Mouse (Mus musculus) cerebellum, adult 2 months (tissue): Measurements from ENCODE around the gene Olfr373.

Experiments
- CTCF ChIP-seq: fragments of 200-500 bp; IDR thresholded peaks from 2 replicates; pipeline ENCODE4 v1.5.1; 2011; ENCODE audit warnings: low read depth, mild to moderate bottlenecking, control low read depth, low read length, moderate library complexity, borderline replicate concordance; ENCODE audit not compliant: insufficient read depth
- POLR2A ChIP-seq: fragments of 200-500 bp; IDR thresholded peaks from 2 replicates; pipeline ENCODE4 v1.6.1; 2011; ENCODE audit warnings: low read length, control low read depth, borderline replicate concordance; ENCODE audit not compliant: insufficient read depth

GRCm38 (mm10) chr8:72143256-72143824, 60.4 kb downstream of the Olfr373 start:
- TF ChIP-seq POLR2A (no peak), CTCF (no peak)
